ENCODE assay signal across 8 mouse cellular contexts in the genomic region with DNA sequence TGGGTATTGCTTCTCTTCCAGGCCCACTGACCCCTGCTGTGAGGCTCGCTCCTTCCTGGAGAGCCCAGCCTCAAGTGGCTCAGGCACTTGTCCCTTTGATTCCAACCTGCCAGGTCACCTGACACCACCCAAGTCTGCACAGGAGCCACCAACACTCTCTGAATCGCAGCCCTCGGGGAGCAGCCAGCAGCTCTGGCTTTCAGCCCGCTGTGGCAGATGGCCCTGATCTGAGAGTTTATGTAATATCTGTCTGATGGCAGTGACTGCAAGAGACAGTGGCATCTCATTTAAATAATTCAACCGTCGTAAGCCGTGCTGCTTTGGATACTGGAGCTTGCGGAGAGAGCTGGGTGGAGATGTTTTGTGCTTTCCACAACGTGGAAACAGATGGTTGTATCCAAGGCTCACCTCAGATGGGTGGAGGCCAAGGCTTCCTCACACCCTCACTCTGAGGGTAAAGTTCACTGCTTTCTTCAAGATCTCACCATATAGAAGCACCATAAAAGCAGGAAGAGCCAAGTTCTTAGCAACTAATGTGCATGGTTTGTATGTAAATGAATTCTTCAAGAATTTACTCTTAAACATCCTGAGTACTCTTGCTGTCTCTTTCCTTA. TPM values are rescaled to one million over a fixed set of nuclear protein-coding genes. Genes with fewer than 3 reads are reported as not detected.
A peak's percentile ranks its signal among the peaks of the same experiment; 100 is the strongest.
DNase-seq lines count a peak whose midpoint lies in the region; ATAC-seq lines count a peak whose summit lies in the region.

No protein-coding gene starts in this region.

- WGBS in forebrain, embryonic 13.5 days: 52% methylated on average over 9 of the region's 9 CpGs
- WGBS in forebrain, embryonic 10.5 days: 75% methylated on average over 9 of the region's 9 CpGs
- WGBS in large intestine, adult 2 months: 17% methylated on average over 9 of the region's 9 CpGs
- 62% methylated on average over 9 of the region's 9 CpGs for WGBS in limb, embryonic 10.5 days

- no peak overlapping the region for H3K9ac ChIP-seq in forebrain, embryonic 13.5 days

- ATAC-seq in forebrain, embryonic 13.5 days: peak; percentile 75
- ATAC-seq in megakaryocyte progenitor cell, adult 5-6 weeks (replicated peaks; ENCODE audit: poor library complexity): no peak

- H3K4me2 ChIP-seq in forebrain, embryonic 13.5 days: no peak overlapping the region

- H3K4me3 ChIP-seq in forebrain, embryonic 13.5 days: no peak overlapping the region
- no peak overlapping the region for H3K4me3 ChIP-seq in forebrain, embryonic 10.5 days
- H3K4me3 ChIP-seq in limb, embryonic 10.5 days: no peak overlapping the region

- no peaks in the 10 kb centered on the region for H3K27me3 ChIP-seq in forebrain, embryonic 13.5 days
- H3K27me3 ChIP-seq in forebrain, embryonic 10.5 days (ENCODE audit: poor library complexity, severe bottlenecking): no peaks in the 10 kb centered on the region
- no peaks in the 10 kb centered on the region for H3K27me3 ChIP-seq in limb, embryonic 10.5 days (ENCODE audit: low read depth, poor library complexity, severe bottlenecking)

- H3K36me3 ChIP-seq in forebrain, embryonic 13.5 days (ENCODE audit: poor library complexity, severe bottlenecking): no peaks in the 10 kb centered on the region
- H3K36me3 ChIP-seq in forebrain, embryonic 10.5 days (replicated peaks): no peaks in the 10 kb centered on the region
- no peaks in the 10 kb centered on the region for H3K36me3 ChIP-seq in limb, embryonic 10.5 days

- H3K4me1 ChIP-seq in forebrain, embryonic 13.5 days: peaks cover 23% of the 10 kb centered on the region
- H3K4me1 ChIP-seq in forebrain, embryonic 10.5 days: peaks cover 21% of the 10 kb centered on the region
- H3K4me1 ChIP-seq in limb, embryonic 10.5 days: peaks cover 42% of the 10 kb centered on the region

- peak overlapping the region; percentile 59 for H3K27ac ChIP-seq in forebrain, embryonic 13.5 days
- no peak overlapping the region for H3K27ac ChIP-seq in forebrain, embryonic 10.5 days
- H3K27ac ChIP-seq in limb, embryonic 10.5 days: no peak overlapping the region; the same call in 1 of the 2 replicates

- H3K9me3 ChIP-seq in forebrain, embryonic 13.5 days (replicated peaks): no peaks in the 10 kb centered on the region
- H3K9me3 ChIP-seq in forebrain, embryonic 10.5 days: no peaks in the 10 kb centered on the region
- H3K9me3 ChIP-seq in limb, embryonic 10.5 days (replicated peaks): no peaks in the 10 kb centered on the region

- no peak for DNase-seq in forebrain, embryonic 10.5 days (ENCODE audit: extremely low spot score, low spot score)
- peak; percentile 76 for DNase-seq in adrenal gland, postnatal 25 days
- DNase-seq in frontal cortex, postnatal 14 days (ENCODE audit: low spot score in 2 of 2): peak; percentile 60 to 65
- DNase-seq in large intestine, adult 2 months (ENCODE audit: low read depth, low spot score): peak; percentile 75
- peak; percentile 30 for DNase-seq in lung, postnatal 14 days
- no peak for DNase-seq in limb, embryonic 10.5 days (ENCODE audit: low spot score)

RNA-seq across cellular contexts. Expression of a gene that starts 24.9 kb away (rescaled TPM):
- 0.78 and 0.80 TPM in 2 replicates for polyA plus RNA-seq in forebrain, embryonic 13.5 days (2015; fragmentation: Nextera tagmentation; extraction: Ambion mirVana)
- polyA plus RNA-seq in forebrain, embryonic 10.5 days (2016; fragmentation: Nextera tagmentation; extraction: Ambion mirVana): 1.3 and 1.4 TPM in 2 replicates
- total RNA-seq in adrenal gland, postnatal 25 days (2021): 2.4 and 2.5 TPM in 2 replicates
- 0.21 and 0.60 TPM in 2 replicates for polyA plus RNA-seq in large intestine, adult 2 months (2012; rRNA removed)
- polyA plus RNA-seq in limb, embryonic 10.5 days (2016; fragmentation: Nextera tagmentation; extraction: Ambion mirVana): 1.3 and 1.5 TPM in 2 replicates
- total RNA-seq in megakaryocyte progenitor cell, adult 5-6 weeks (2015): 1.0 and 1.2 TPM in 2 replicates
- 1.1 and 1.4 TPM in 2 replicates for total RNA-seq in megakaryocyte progenitor cell, adult 5-6 weeks (2017)

Comparison
In these comparisons a context has a peak if more than half of its experiments do, and no peak if none do; other contexts are left out.
1. DNase-seq: peak in adrenal gland, postnatal 25 days (single experiment), frontal cortex, postnatal 14 days (2 of 2), large intestine, adult 2 months (single experiment) and lung, postnatal 14 days (single experiment); none in forebrain, embryonic 10.5 days (single experiment) and limb, embryonic 10.5 days (single experiment).